Mouse (Mus musculus) testis, adult 2 months (tissue): ENCODE data around the gene Baiap2l2.

Source experiments
- CTCF ChIP-seq: fragments of 200-500 bp; IDR thresholded peaks from 2 replicates; pipeline ENCODE4 v1.5.1; 2012; ENCODE audit warnings: low read depth, mild to moderate bottlenecking, inconsistent platforms, low read length, moderate library complexity; ENCODE audit not compliant: control insufficient read depth, insufficient read depth, insufficient replicate concordance
- POLR2A ChIP-seq: fragments of 200-500 bp; IDR thresholded peaks from 2 replicates; pipeline ENCODE4 v1.6.1; 2012; ENCODE audit warnings: low read depth, mild to moderate bottlenecking, inconsistent platforms, low read length, moderate library complexity; ENCODE audit not compliant: control insufficient read depth

GRCm38 (mm10) chr15:79304832-79305231, 19.5 kb upstream of the Baiap2l2 start:
- TF ChIP-seq POLR2A, result no peak
- TF ChIP-seq CTCF, result no peak
